Mouse (Mus musculus): Measurements from ENCODE around the gene Olfr1176.

Olfr1176 gene

DNA sequence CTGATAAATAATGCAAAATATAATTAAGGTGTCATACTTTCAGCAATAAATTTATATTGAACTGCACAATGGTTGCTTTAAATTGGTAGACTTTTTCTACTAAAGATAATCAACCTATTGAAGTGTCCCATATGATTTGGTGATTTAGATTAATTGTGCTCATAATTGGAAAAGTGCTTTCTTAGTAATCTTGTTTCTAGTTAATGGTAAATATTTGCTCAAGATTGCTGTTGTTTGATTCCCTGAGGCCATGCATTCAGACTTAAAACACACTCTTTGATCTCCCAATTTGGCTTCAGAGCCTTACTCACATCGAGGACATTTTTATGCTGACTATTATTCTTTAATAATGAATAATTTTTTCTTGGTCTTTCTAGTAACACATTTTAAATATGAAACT, at the start of gene Olfr1176:
TSS of gene Olfr1176 (plus strand) at position 301 of the 400 bp plus-strand sequence.
- no peak for DNase-seq

DNA sequence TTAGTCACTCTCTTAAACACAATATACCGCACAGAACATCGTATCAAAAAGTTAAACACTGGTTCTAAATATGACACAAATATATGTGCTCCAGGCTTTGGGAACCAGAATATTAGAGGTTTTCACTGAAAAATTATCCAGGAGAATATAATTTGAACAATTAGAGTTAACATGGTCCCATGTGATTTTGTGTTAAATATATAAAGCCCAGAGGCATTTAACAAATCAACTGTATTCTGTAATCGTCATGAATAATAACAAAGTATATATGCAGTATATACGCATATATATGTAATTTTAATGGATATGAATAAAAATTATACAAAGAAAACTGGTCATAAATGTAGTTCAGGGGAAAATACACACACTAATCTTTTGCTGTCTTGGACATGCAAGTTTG, 21.5 kb upstream of the Olfr1176 start, which contains the start of gene Olfr1174-ps:
TSS of gene Olfr1174-ps (minus strand) at position 101 of the 400 bp plus-strand sequence.
- DNase-seq, result no peak

DNA sequence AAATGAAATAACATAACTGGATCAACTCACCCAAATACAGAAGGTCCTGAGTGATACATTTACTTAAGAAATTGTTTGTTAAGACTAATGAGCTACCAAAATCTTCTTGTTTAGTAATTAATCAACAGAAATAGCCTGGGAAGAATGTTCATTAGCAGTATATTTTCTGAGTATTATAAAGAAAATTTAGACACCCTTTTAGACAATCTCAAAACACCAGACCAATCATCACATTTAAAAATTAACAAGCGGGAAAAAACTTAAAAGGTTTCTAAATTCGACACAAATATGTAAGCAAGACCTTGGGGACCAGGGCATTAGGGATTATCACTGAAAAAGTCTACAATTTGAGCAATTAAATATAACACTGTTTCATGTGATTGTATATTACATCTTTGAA, 9.4 kb upstream of the Olfr1176 start, which contains the start of gene Olfr1175-ps:
TSS of gene Olfr1175-ps (minus strand) at position 101 of the 400 bp plus-strand sequence.
- no peak for DNase-seq

DNA sequence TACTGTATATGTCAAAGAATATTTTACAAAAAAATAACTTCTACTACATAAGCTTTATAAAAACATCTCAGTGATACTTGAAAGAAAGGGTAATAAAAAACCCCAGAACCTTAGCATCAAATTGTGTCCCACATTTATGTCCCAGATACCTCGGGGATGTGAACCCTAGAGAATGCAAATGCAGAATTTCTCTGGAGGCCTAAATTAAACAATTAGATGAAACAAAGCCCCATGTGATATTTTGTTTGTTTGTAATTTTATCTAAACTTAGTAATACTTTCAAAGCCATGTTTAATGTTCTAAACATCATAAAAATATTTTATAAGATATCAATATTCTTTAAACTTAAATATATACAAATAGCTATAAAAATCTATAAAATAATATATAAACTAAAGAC, 9.9 kb downstream of the Olfr1176 start, which contains the start of gene Olfr1177-ps:
TSS of gene Olfr1177-ps (minus strand) at position 101 of the 400 bp plus-strand sequence.
- DNase-seq, result no peak

DNA sequence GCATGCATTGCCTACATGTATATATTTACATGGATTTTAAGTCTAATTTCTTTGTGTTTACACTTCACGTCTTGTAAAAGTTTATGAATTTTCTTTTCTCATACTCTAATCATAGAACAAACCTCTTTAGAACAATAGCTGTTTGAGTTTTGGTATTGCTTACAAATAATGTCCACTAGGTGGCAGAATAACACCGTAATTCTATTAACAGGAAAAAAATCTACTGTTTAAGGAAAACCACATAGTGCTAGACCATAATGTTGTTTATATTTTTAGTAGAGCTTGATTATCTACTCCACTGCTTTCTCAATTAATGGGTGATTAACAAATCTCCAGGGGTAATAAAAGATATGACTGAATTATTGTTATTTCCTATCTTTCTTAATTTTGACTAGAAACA, 19.8 kb downstream of the Olfr1176 start:
- no peak for DNase-seq

DNA sequence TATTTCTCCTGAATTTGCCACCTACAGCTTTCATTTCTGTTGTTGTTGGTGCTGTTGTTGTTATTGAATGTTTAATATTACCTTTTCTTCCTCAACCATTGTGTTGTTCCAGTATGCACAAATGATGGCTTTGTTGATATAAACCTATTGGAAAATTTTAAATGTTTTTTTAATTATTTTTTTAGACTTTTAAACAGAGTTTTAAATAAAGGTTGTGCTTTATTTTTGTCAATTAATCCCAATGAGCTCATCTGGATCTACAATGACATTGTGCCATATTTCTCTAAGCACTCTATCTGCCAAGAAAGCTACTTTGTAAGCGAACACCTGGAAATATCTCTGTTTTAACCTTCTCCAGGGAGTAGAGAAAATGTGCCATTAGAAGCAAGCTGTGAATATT, 50.2 kb downstream of the Olfr1176 start, which contains the start of gene Olfr1178:
TSS of gene Olfr1178 (plus strand) at position 301 of the 400 bp plus-strand sequence.
- no peak for DNase-seq
